Mouse (Mus musculus) gastrocnemius, postnatal 10 days (tissue): ENCODE measurements around the gene Mre11a. TPM values are rescaled to one million over a fixed set of nuclear protein-coding genes. Genes with fewer than 3 reads are reported as not detected.
"Not testable (repeated sequence)": the region's sequence is repeated elsewhere in the genome, so short reads cannot be mapped to it uniquely, and the experiment has no call there.

Experiments
- DNase-seq: peaks from one replicate; pipeline ENCODE4 v3.0.0; 2021; ENCODE audit warnings: mixed read lengths
- total RNA-seq, 2 experiments: library from RNA; stranded (reverse); gene quantifications; 2 replicates each; pipeline ENCODE4 v1.2.3; 2021

Gene Mre11a
- total RNA-seq, 2 experiments from 2014 or later: 11.4 to 14.3 TPM

GRCm38 (mm10) chr9:14870377-14870776 lies 85.9 kb downstream of the Mre11a start:
- DNase-seq: no peak

DNA sequence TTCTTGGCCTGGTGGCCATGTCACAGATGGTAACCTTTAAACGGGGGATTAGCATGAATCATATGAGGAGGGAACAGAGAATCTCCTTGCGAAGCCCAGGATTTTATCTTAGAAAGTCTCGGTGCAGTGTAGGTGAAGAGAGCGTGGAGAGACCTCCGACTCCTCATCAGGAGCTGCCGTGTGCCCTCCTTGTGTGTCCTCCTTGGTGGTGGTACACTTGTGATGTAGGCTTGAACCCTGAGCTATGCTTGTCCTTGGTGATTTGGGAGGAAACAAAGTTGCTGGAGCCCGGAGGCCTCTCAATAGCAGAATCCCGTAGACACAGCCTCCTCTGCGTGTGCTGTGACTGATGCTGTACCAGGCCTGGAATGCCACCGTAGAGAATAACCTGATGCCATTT lies 86.3 kb downstream of the Mre11a start:
- no peak for DNase-seq

DNA sequence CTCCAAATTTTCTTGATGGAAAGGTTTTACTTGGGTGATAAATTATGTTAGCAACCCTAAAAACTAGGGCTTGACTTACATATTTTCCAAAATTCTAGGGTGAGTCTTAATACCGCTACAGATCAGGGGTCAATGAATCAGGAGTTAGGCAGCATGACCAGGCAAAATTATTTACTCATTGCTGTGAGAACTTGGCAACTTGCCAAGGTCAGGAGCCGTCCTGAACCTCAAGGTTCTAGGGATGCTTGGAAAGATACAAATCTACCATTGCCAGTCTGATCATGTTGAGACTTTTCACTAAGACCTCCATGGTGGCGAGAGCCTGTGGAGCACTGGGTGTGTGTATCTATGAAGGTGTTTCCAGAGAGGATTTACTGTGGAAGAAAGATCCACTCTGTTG lies 87.1 kb downstream of the Mre11a start:
- no peak for DNase-seq

DNA sequence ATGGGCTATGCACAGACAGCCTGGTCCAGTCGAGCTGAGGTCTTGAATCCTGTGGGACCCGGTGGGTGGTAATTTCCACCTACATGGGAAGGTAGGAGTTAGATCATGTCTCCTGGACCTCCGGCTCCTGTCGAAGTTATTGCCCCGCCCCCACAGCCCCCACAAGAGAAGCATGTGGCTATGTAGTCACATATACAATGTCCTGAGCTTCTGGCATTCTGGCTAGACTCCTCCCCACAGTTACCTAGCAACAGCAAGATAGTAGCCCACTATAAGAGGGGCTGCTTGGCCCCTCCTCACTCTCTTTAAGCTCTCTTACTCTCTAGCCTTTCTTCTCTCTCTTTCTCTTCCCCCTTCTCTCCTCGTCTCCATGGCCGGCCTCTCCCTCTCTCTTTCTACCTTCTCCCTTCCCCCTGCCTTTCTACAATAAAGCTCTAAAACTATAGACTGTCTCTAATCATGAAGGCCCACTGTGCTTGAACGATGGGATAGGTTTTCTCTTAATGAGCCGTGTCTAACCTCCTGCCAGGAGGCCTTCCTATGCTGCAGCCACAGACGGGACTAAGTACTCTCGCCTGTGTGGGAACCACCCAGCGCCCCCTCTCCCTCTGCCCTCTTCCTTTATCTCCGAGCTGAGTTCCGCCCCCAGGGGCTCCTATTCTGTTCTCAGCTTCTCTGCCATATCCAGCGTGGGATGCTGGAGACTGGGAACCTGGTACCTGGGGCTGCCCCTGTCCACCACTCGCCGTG lies 87.9 kb downstream of the Mre11a start:
- no peak for DNase-seq

DNA sequence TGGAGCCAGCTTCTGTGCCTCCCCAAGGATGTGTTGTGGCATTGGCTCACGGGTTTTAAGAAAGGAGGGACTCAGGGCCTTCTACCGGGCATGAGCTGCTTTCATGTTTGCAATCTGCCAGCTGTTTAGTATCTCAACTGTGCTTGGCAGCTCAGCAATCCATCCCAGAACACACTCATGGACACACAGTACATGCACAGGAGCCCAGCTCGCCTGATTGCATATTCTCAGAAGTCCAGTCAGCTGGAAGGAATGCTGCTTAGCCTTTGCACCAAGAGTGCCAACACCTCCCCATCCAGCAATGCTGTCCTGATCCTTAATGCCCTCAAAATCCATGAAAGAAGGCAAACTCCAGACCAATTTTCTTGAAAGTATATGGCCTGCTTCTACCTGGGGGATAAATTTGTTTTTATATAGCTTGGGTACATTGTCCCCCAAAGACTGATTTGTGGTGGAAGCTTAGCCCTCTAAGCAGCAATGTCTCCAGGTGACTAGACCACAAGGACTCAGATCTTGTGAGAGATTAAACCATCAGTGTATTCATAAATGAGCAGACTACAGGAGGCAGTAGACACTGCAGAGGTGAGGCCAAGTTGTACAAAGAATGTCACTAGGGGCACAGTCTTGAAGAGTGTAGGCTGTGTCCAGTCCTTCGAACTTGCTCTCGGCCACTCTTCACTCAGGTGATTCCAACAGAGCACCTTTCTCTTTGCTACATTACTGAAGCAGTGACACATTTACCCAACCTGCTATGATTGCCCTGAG lies 91.5 kb downstream of the Mre11a start:
- no peak for DNase-seq

DNA sequence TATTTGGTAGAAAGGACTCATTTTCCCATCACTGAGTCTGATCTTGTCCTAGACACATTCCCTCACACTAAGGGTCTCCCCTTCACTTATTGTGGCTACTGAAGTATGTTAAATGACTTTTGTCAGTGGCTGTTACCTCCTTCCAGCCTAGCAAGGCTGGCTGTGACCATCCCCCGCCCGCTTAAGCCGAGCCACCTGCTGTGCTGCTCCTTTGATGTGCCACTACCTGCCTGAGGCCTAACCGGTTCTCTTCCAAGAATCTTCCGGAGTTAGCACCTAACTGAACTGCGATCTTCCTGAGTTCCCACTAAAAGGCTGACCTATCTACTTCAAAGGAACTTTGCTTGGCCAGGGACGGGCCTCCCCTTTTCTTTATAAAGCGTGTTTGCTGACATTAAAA lies 92.1 kb downstream of the Mre11a start:
- DNase-seq: not testable (repeated sequence)

- no peak for DNase-seq
Observed at GRCm38 (mm10) chr9:14884641-14885040, 100.2 kb downstream of the Mre11a start.

DNA sequence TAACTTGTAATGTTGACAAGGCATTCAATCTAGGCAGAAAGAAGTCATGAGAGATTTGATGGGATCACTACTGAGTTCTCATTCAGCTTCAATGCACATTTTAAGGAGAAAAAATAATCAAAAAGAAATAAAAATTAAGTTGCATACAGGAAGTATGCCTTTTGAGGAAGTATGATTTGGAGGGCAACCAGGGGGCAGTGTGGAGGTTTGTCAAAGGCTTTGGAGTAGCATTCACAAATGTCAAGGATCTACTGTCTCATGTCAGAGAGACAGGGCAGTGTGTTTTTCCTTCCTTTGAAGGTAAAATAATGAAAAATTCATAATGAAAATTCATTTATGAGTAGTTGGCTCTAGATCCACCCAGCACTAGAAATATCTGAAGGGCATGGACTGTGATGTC lies 100.7 kb downstream of the Mre11a start:
- no peak for DNase-seq

- no peak for DNase-seq
Observed at GRCm38 (mm10) chr9:14885954-14886353, 101.5 kb downstream of the Mre11a start.

Other genes with a start within 250 kb of the Mre11a start
- gene Amotl1, start 139.6 kb upstream of the Mre11a start, total RNA-seq: 100 to 1,000 TPM; 271 to 282 TPM
- under 1 TPM; 0.09 to 0.20 TPM for gene Piwil4, start 43.9 kb upstream of the Mre11a start, total RNA-seq
- gene Fut4, start 32.3 kb upstream of the Mre11a start, total RNA-seq: under 1 TPM; 0.56 to 0.84 TPM
- gene 1700012B09Rik, start 13.6 kb upstream of the Mre11a start, total RNA-seq: not detected
- 10 to 100 TPM in 1 of 2 experiments, 1 to 10 TPM in 1; 8.6 to 10.0 TPM for gene Ankrd49, start 202 bp downstream of the Mre11a start, total RNA-seq
- gene Gpr83, start 75.6 kb downstream of the Mre11a start, total RNA-seq: under 1 TPM in 1 of 2 experiments, not detected in 1; 0.16 TPM
- gene Izumo1r, start 119.3 kb downstream of the Mre11a start, total RNA-seq: not detected